Mouse (Mus musculus): Measurements from ENCODE around the gene Snap47. TPM values are rescaled to one million over a fixed set of nuclear protein-coding genes. Genes with fewer than 3 reads are reported as not detected.
A peak's percentile ranks its signal among the peaks of the same experiment; 100 is the strongest.

Gene Snap47
- polyA plus RNA-seq, 1 experiment from 2014 or later: 87.3 TPM

GRCm38 (mm10) chr11:59472326-59472677 is 21.3 kb upstream of the Snap47 start, which contains the start of gene Zfp867:
TSS of gene Zfp867 (minus strand) at chr11:59472474.
- peak within 1 kb of the TSS; percentile 65 for H3K4me3 ChIP-seq (ENCODE audit: low read depth, low read length)
- H3K4me1 ChIP-seq (ENCODE audit: insufficient read depth): no peaks in the 10 kb centered on the region
- no peaks in the 10 kb centered on the region for H3K27me3 ChIP-seq (ENCODE audit: insufficient read depth, low read length)
- peak within 1 kb of the TSS; percentile 66 for H3K4me2 ChIP-seq
- H3K9ac ChIP-seq: peak within 1 kb of the TSS; percentile 82
- peak within 1 kb of the TSS; percentile 61; the same call in 1 of the 2 replicates for H3K27ac ChIP-seq (ENCODE audit: low read depth)
- no peaks in the 10 kb centered on the region for H3K36me3 ChIP-seq (ENCODE audit: insufficient read depth)
- no peak for TF ChIP-seq CTCF (IDR thresholded peaks at IDR 0.05; ENCODE audit: low read depth)
- no peaks in the 10 kb centered on the region for H3K9me3 ChIP-seq (ENCODE audit: low read depth, low read length)
- under 1% methylated on average over 19 of the region's 19 CpGs for WGBS
- peak; percentile 95 for DNase-seq
- peak; percentile 92 for ATAC-seq (ENCODE audit: insufficient read depth)

- H3K4me3 ChIP-seq (ENCODE audit: low read depth, low read length): peak overlapping the region; percentile 65
- H3K4me1 ChIP-seq (ENCODE audit: insufficient read depth): no peaks in the 10 kb centered on the region
- WGBS: 4% methylated on average over 37 of the region's 37 CpGs
- TF ChIP-seq CTCF (IDR thresholded peaks at IDR 0.05; ENCODE audit: low read depth): no peak
- ATAC-seq (ENCODE audit: insufficient read depth): peak; percentile 74
- no peaks in the 10 kb centered on the region for H3K27me3 ChIP-seq (ENCODE audit: insufficient read depth, low read length)
- peak overlapping the region; percentile 61; the same call in 1 of the 2 replicates for H3K27ac ChIP-seq (ENCODE audit: low read depth)
- H3K36me3 ChIP-seq (ENCODE audit: insufficient read depth): no peaks in the 10 kb centered on the region
- no peaks in the 10 kb centered on the region for H3K9me3 ChIP-seq (ENCODE audit: low read depth, low read length)
- H3K4me2 ChIP-seq: peak overlapping the region; percentile 66
- H3K9ac ChIP-seq: peak overlapping the region; percentile 82
- peak; percentile 43 for DNase-seq
Measured at GRCm38 (mm10) chr11:59471413-59472325, 20.7 kb upstream of the Snap47 start.

- Histone ChIP-seq H3K4me2 (no peak overlapping the region), H3K27ac (ENCODE audit: low read depth) (no peak overlapping the region), H3K9me3 (ENCODE audit: low read depth, low read length) (peaks cover 30% of the 10 kb centered on the region), H3K36me3 (ENCODE audit: insufficient read depth) (peaks cover 67% of the 10 kb centered on the region), H3K4me3 (ENCODE audit: low read depth, low read length) (no peak overlapping the region), H3K27me3 (ENCODE audit: insufficient read depth, low read length) (no peaks in the 10 kb centered on the region), H3K4me1 (ENCODE audit: insufficient read depth) (no peaks in the 10 kb centered on the region), H3K9ac (no peak overlapping the region)
- DNase-seq (no peak), ATAC-seq (ENCODE audit: insufficient read depth) (no peak)
- 91% methylated on average over 2 of the region's 2 CpGs for WGBS
- TF ChIP-seq CTCF (IDR thresholded peaks at IDR 0.05; ENCODE audit: low read depth): no peak
Measured at GRCm38 (mm10) chr11:59460459-59460858, 9.5 kb upstream of the Snap47 start.

- peaks cover 19% of the 10 kb centered on the region for H3K9me3 ChIP-seq (ENCODE audit: low read depth, low read length)
- H3K36me3 ChIP-seq (ENCODE audit: insufficient read depth): peaks cover 70% of the 10 kb centered on the region
- 22% methylated on average over 5 of the region's 5 CpGs for WGBS
- no peak overlapping the region for H3K4me2 ChIP-seq
- peak; percentile 75 for DNase-seq
- no peaks in the 10 kb centered on the region for H3K27me3 ChIP-seq (ENCODE audit: insufficient read depth, low read length)
- H3K4me3 ChIP-seq (ENCODE audit: low read depth, low read length): no peak overlapping the region
- TF ChIP-seq CTCF (IDR thresholded peaks at IDR 0.05; ENCODE audit: low read depth): no peak
- H3K27ac ChIP-seq (ENCODE audit: low read depth): peak overlapping the region; percentile 84
- no peaks in the 10 kb centered on the region for H3K4me1 ChIP-seq (ENCODE audit: insufficient read depth)
- ATAC-seq (ENCODE audit: insufficient read depth): peak; percentile 95
- H3K9ac ChIP-seq: no peak overlapping the region
Measured at GRCm38 (mm10) chr11:59458973-59459372, 8.0 kb upstream of the Snap47 start.

- TF ChIP-seq CTCF (IDR thresholded peaks at IDR 0.05; ENCODE audit: low read depth): no peak
- Histone ChIP-seq H3K27me3 (ENCODE audit: insufficient read depth, low read length) (no peaks in the 10 kb centered on the region), H3K27ac (ENCODE audit: low read depth) (no peak overlapping the region), H3K9ac (no peak overlapping the region), H3K4me3 (ENCODE audit: low read depth, low read length) (no peak overlapping the region), H3K9me3 (ENCODE audit: low read depth, low read length) (no peaks in the 10 kb centered on the region; the same call in 1 of the 2 replicates), H3K4me2 (no peak overlapping the region), H3K36me3 (ENCODE audit: insufficient read depth) (peaks cover 63% of the 10 kb centered on the region), H3K4me1 (ENCODE audit: insufficient read depth) (no peaks in the 10 kb centered on the region)
- WGBS: 86% methylated on average over 2 of the region's 2 CpGs
- no peak for ATAC-seq (ENCODE audit: insufficient read depth)
- DNase-seq: no peak
Measured at GRCm38 (mm10) chr11:59456891-59457290, 5.9 kb upstream of the Snap47 start.

GRCm38 (mm10) chr11:59456346-59456745 is 5.4 kb upstream of the Snap47 start:
- Histone ChIP-seq H3K4me2 (no peak overlapping the region), H3K27me3 (ENCODE audit: insufficient read depth, low read length) (no peaks in the 10 kb centered on the region), H3K36me3 (ENCODE audit: insufficient read depth) (peaks cover 61% of the 10 kb centered on the region), H3K9ac (no peak overlapping the region), H3K9me3 (ENCODE audit: low read depth, low read length) (no peaks in the 10 kb centered on the region; the same call in 1 of the 2 replicates), H3K27ac (ENCODE audit: low read depth) (no peak overlapping the region), H3K4me1 (ENCODE audit: insufficient read depth) (no peaks in the 10 kb centered on the region), H3K4me3 (ENCODE audit: low read depth, low read length) (no peak overlapping the region)
- 100% methylated on average over 2 of the region's 2 CpGs for WGBS
- DNase-seq: no peak
- ATAC-seq (ENCODE audit: insufficient read depth): no peak
- no peak for TF ChIP-seq CTCF (IDR thresholded peaks at IDR 0.05; ENCODE audit: low read depth)

GRCm38 (mm10) chr11:59450230-59450771 is 685 bp downstream of the Snap47 start:
- peak overlapping the region; percentile 94 for H3K4me2 ChIP-seq
- H3K27ac ChIP-seq (ENCODE audit: low read depth): peak overlapping the region; percentile 80
- peak; percentile 52 for DNase-seq
- WGBS: under 1% methylated on average over 38 of the region's 38 CpGs
- peak overlapping the region; percentile 69 for H3K9ac ChIP-seq
- H3K4me1 ChIP-seq (ENCODE audit: insufficient read depth): peaks cover 7% of the 10 kb centered on the region
- ATAC-seq (ENCODE audit: insufficient read depth): peak; percentile 81
- no peaks in the 10 kb centered on the region for H3K27me3 ChIP-seq (ENCODE audit: insufficient read depth, low read length)
- peak overlapping the region; percentile 73 for H3K4me3 ChIP-seq (ENCODE audit: low read depth, low read length)
- H3K36me3 ChIP-seq (ENCODE audit: insufficient read depth): peaks cover 28% of the 10 kb centered on the region
- no peaks in the 10 kb centered on the region for H3K9me3 ChIP-seq (ENCODE audit: low read depth, low read length)
- TF ChIP-seq CTCF (IDR thresholded peaks at IDR 0.05; ENCODE audit: low read depth): peak; percentile 26

Measured in lung, embryonic 14.5 days (tissue).